Mouse (Mus musculus) lung, embryonic 15.5 days (tissue): ENCODE data around the gene Gpr137. TPM values are rescaled to one million over a fixed set of nuclear protein-coding genes. Genes with fewer than 3 reads are reported as not detected.
A peak's percentile ranks its signal among the peaks of the same experiment; 100 is the strongest.
"Not testable (repeated sequence)": the region's sequence is repeated elsewhere in the genome, so short reads cannot be mapped to it uniquely, and the experiment has no call there.

Experiments used
- ATAC-seq: fragments of 200-750 bp; cut with Nextera tagmentation; 2 replicates; pipeline ENCODE4 v1.8.0; 2017; ENCODE audit warnings: moderate number of reproducible peaks, borderline replicate concordance; ENCODE audit not compliant: low FRiP score, low TSS enrichment; ENCODE audit errors: extremely low read depth
- H3K27ac ChIP-seq: fragments of 300-500 bp; sonication (generic); 2 replicates; pipeline ENCODE4 v1.5.1; 2015; ENCODE audit warnings: moderate library complexity, mild to moderate bottlenecking, inconsistent platforms
- H3K27me3 ChIP-seq: fragments of 300-500 bp; sonication (generic); 2 replicates; pipeline ENCODE4 v1.6.1; 2015; ENCODE audit warnings: inconsistent platforms
- H3K36me3 ChIP-seq: fragments of 300-500 bp; sonication (generic); 2 replicates; pipeline ENCODE4 v1.6.1; 2015; ENCODE audit warnings: inconsistent platforms
- H3K4me1 ChIP-seq: fragments of 300-500 bp; sonication (generic); 2 replicates; pipeline ENCODE4 v1.6.1; 2015; ENCODE audit warnings: inconsistent platforms
- H3K4me2 ChIP-seq: fragments of 300-500 bp; sonication (generic); 2 replicates; pipeline ENCODE4 v1.6.1; 2015; ENCODE audit warnings: inconsistent platforms, mild to moderate bottlenecking, moderate library complexity
- H3K4me3 ChIP-seq: fragments of 300-500 bp; sonication (generic); 2 replicates; pipeline ENCODE4 v1.5.1; 2015; ENCODE audit warnings: mild to moderate bottlenecking, inconsistent platforms
- H3K9ac ChIP-seq: fragments of 300-500 bp; sonication (generic); 2 replicates; pipeline ENCODE4 v1.6.1; 2015; ENCODE audit warnings: inconsistent platforms
- H3K9me3 ChIP-seq: fragments of 300-500 bp; sonication (generic); 2 replicates; pipeline ENCODE4 v1.6.1; 2016; ENCODE audit warnings: inconsistent platforms
- WGBS: fragments of 180-500 bp; shearing (Covaris S2); methylation state at CpG from one replicate; pipeline ENCODE4 v1.1.7; 2015; 5-methylcytosine and 5-hydroxymethylcytosine counted together
- polyA plus RNA-seq: library from polyadenylated mRNA; unstranded; fragments of >200 nt; fragmentation: Nextera tagmentation; extraction: Ambion mirVana; gene quantifications from 2 replicates; pipeline ENCODE4 v1.2.1, GENCODE M21; 2015

Gpr137 gene
- polyA plus RNA-seq, 1 experiment from 2014 or later: 28.1 TPM

DNA sequence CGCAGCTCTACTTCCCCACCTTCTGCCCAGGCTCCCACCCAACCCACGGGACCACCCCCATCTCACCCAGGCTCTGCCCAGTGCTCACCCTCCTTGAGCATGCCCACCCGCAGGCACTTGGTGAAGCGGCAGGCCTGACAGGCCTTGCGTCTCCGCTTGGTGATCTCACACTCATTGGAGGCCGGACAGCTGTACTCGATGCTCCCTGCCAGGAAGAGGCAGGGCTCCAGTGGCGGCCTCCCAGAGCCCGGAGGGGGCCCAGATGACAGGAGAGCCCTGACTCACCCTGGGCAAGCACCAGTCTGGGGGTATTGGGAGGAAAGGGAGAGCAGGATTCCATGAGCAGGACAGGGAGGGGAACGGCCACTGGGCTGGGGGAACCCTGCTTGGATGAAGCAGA lies 28.3 kb downstream of the Gpr137 start:
- no peak overlapping the region for H3K9ac ChIP-seq
- H3K9me3 ChIP-seq: no peaks in the 10 kb centered on the region
- no peak overlapping the region for H3K4me3 ChIP-seq
- WGBS: 67% methylated on average over 11 of the region's 11 CpGs
- H3K4me1 ChIP-seq: peaks cover 9% of the 10 kb centered on the region
- no peak overlapping the region for H3K4me2 ChIP-seq
- ATAC-seq: no peak
- H3K27me3 ChIP-seq: no peaks in the 10 kb centered on the region
- no peak overlapping the region for H3K27ac ChIP-seq
- H3K36me3 ChIP-seq: peaks cover 25% of the 10 kb centered on the region

GRCm38 (mm10) chr19:6913036-6913435 lies 29.2 kb downstream of the Gpr137 start:
- Histone ChIP-seq H3K9ac (no peak overlapping the region), H3K4me3 (no peak overlapping the region)
- 78% methylated on average over 6 of the region's 6 CpGs for whole genome bisulfite sequencing

GRCm38 (mm10) chr19:6912205-6912970 lies 29.9 kb downstream of the Gpr137 start:
- Histone ChIP-seq H3K27ac (no peak overlapping the region), H3K9me3 (no peaks in the 10 kb centered on the region), H3K4me2 (no peak overlapping the region), H3K36me3 (peaks cover 25% of the 10 kb centered on the region), H3K9ac (no peak overlapping the region), H3K27me3 (no peaks in the 10 kb centered on the region), H3K4me1 (peaks cover 25% of the 10 kb centered on the region), H3K4me3 (no peak overlapping the region)
- no peak for ATAC-seq
- 87% methylated on average over 15 of the region's 15 CpGs for WGBS

More at GRCm38 (mm10) chr19:6913036-6913435, 29.2 kb downstream of the Gpr137 start:
- Histone ChIP-seq H3K9me3 (no peaks in the 10 kb centered on the region), H3K4me1 (peaks cover 19% of the 10 kb centered on the region), H3K27ac (no peak overlapping the region), H3K27me3 (no peaks in the 10 kb centered on the region), H3K36me3 (peaks cover 25% of the 10 kb centered on the region), H3K4me2 (no peak overlapping the region)
- no peak for ATAC-seq

DNA sequence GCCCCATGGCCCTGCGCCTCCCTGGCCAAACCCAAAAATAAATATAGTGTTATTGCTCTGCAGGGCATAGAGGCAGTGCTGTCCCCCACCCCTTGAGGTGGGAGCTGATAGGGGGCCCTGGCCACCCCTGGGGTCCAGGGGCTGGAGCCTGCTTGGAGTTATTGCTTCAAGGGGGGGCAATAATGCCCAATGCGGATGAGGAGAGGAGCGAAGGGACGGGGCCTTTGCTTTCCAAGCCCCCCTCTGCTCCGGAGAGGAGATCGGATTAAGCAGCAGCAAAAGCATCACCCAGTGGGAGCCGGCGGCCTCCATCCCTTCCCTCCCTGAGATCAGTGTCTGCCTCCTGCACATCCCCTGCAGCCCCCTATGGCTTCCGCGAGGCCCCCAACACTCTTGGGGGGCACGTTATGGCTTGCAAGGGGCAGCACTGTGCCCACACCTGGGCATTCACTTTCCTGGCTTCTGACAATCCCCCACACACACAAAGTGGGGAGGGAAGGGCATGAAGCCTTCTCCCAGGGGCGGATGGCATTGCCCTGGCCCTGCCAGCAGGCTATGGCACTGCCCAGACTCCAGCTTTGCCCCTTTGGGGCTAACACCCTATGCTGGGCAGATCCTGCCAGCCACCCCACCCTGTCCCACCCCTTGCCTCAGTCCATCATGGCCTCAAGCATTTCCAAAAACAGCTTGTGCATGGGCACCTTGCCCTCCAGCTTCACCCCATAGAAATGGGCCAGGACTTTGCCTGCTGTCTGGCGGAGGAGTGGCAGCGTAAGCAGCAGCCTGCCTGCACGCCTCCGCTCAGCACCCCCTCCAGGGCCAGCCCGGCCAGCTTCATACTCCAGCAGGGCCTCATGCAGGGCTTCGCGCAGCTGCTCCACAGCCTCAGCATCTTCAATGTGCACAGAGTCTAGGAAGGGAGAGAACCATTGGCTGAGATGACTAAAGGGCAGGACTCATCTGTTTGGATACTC lies 30.9 kb downstream of the Gpr137 start:
- no peak overlapping the region for H3K27ac ChIP-seq
- peak overlapping the region; percentile 41; the same call in 1 of the 2 replicates for H3K9ac ChIP-seq

GRCm38 (mm10) chr19:6910306-6910705 lies 32.0 kb downstream of the Gpr137 start:
- Histone ChIP-seq H3K36me3 (peaks cover 41% of the 10 kb centered on the region), H3K9ac (peak overlapping the region; percentile 60), H3K4me3 (peak overlapping the region; percentile 56), H3K27ac (peak overlapping the region; percentile 97), H3K4me1 (peaks cover 26% of the 10 kb centered on the region), H3K4me2 (peak overlapping the region; percentile 71)
- ATAC-seq: peak; percentile 58
- under 1% methylated on average over 30 of the region's 30 CpGs for WGBS
- not testable (repeated sequence) for H3K9me3 ChIP-seq, H3K27me3 ChIP-seq

More for the DNA sequence above, 30.9 kb downstream of the Gpr137 start:
- Histone ChIP-seq H3K9me3 (no peaks in the 10 kb centered on the region), H3K4me1 (peaks cover 26% of the 10 kb centered on the region), H3K36me3 (peaks cover 33% of the 10 kb centered on the region), H3K4me3 (peak overlapping the region; percentile 56), H3K27me3 (no peaks in the 10 kb centered on the region), H3K4me2 (peak overlapping the region; percentile 71)
- 82% methylated on average over 19 of the region's 19 CpGs for WGBS
- ATAC-seq: no peak

DNA sequence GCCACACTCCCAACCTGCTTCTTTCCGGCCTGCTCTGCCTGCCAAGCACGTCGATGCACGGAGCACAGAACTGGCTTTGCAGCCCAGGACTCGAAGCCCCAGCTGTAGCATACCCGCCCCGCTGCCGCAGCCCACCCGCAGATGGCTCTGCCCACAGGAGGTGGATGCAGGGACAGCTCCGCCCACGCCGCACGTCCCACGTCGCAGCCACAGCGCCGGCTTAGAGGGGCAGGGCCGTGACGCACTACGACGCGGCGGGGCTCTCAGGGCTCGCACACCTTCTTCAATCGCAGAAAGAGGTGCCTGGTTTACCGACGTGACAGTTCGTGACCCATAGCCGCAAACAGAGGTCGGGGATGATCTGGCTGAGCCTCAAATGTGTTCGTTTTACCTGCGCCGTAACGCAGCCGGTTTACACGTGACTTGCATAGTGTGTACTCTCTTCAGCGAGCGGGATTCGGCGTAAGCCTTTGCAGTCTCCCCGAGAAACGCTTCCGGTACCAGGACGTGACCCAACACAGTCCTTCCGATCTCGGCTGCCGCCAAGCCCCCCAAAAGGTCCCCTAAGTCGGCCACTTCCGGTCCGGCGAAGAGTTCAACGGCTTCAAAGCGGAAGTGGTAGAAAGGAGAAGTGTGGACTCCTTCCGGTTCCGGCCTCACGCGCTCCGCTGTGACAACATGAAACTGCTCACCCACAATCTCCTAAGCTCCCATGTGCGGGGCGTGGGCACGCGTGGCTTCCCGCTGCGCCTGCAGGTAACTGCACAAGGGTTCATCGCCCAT lies 32.6 kb downstream of the Gpr137 start, which contains the start of the genes Trmt112 and Prdx5:
Trmt112 (plus strand) TSS at position 192 of the 783 bp plus-strand sequence.
Prdx5 (minus strand) TSS at position 600 of the 783 bp plus-strand sequence.
- peak within 1 kb of the TSS; percentile 60 for H3K9ac ChIP-seq
- H3K27ac ChIP-seq: peak within 1 kb of the TSS; percentile 97
- peaks cover 42% of the 10 kb centered on the region for H3K36me3 ChIP-seq
- peak within 1 kb of the TSS; percentile 56 for H3K4me3 ChIP-seq
- H3K4me1 ChIP-seq: peaks cover 26% of the 10 kb centered on the region
- H3K4me2 ChIP-seq: peak within 1 kb of the TSS; percentile 71
- H3K27me3 ChIP-seq: no peaks in the 10 kb centered on the region
- ATAC-seq: peak; percentile 92
- no peaks in the 10 kb centered on the region for H3K9me3 ChIP-seq
- WGBS: under 1% methylated on average over 65 of the region's 65 CpGs

DNA sequence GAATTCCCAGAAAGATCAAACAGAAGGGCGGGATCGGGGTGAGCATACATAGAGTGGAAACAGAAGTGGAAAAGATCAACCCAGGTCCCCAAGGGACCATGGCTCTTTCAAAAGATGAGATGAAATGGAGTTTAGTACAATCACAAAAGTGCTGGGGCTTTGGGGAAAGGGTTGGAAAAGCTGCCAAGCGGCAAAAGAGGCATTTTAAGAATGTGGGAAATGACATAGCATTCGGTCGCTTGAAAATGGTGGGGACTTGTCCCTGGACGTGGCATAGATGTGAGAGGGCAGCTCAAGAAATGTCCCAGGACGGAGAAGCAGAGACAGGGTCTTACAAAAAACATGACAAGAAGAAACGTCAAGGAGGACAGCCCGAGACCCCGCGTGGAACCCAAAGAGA lies 33.3 kb downstream of the Gpr137 start:
- Histone ChIP-seq H3K36me3 (peaks cover 42% of the 10 kb centered on the region), H3K4me1 (peaks cover 26% of the 10 kb centered on the region), H3K4me2 (peak overlapping the region; percentile 71), H3K9me3 (no peaks in the 10 kb centered on the region), H3K27me3 (no peaks in the 10 kb centered on the region), H3K4me3 (peak overlapping the region; percentile 56), H3K9ac (peak overlapping the region; percentile 60), H3K27ac (peak overlapping the region; percentile 97)
- 3% methylated on average over 11 of the region's 11 CpGs for WGBS
- ATAC-seq: no peak

- Histone ChIP-seq H3K4me2 (peak overlapping the region; percentile 71), H3K9ac (peak overlapping the region; percentile 60; the same call in 1 of the 2 replicates), H3K9me3 (no peaks in the 10 kb centered on the region), H3K36me3 (peaks cover 35% of the 10 kb centered on the region), H3K4me3 (peak overlapping the region; percentile 56), H3K27me3 (no peaks in the 10 kb centered on the region), H3K4me1 (peaks cover 26% of the 10 kb centered on the region), H3K27ac (0 out of 2 replicates have a peak overlapping the region, but pooled peaks have one; percentile 97)
- WGBS: 77% methylated on average over 7 of the region's 7 CpGs
- no peak for ATAC-seq
Observed at GRCm38 (mm10) chr19:6907811-6908540, 34.3 kb downstream of the Gpr137 start.

GRCm38 (mm10) chr19:6907094-6907493 lies 35.2 kb downstream of the Gpr137 start:
- ATAC-seq: no peak
- no peaks in the 10 kb centered on the region for H3K9me3 ChIP-seq
- peaks cover 28% of the 10 kb centered on the region for H3K36me3 ChIP-seq
- WGBS: 90% methylated on average over 8 of the region's 8 CpGs
- no peaks in the 10 kb centered on the region for H3K27me3 ChIP-seq
- peaks cover 26% of the 10 kb centered on the region for H3K4me1 ChIP-seq
- no peak overlapping the region for H3K27ac ChIP-seq
- no peak overlapping the region for H3K4me3 ChIP-seq
- H3K4me2 ChIP-seq: no peak overlapping the region
- H3K9ac ChIP-seq: no peak overlapping the region

- no peaks in the 10 kb centered on the region for H3K9me3 ChIP-seq
- peaks cover 19% of the 10 kb centered on the region; the same call in 1 of the 2 replicates for H3K36me3 ChIP-seq
- no peak overlapping the region for H3K9ac ChIP-seq
- H3K4me2 ChIP-seq: no peak overlapping the region
- peaks cover 23% of the 10 kb centered on the region for H3K4me1 ChIP-seq
- 73% methylated on average over 3 of the region's 3 CpGs for WGBS
- no peaks in the 10 kb centered on the region for H3K27me3 ChIP-seq
- H3K4me3 ChIP-seq: no peak overlapping the region
- no peak for ATAC-seq
- H3K27ac ChIP-seq: no peak overlapping the region
Observed at GRCm38 (mm10) chr19:6906199-6906598, 36.1 kb downstream of the Gpr137 start.
